In genomic region chr10:115323295-115323694, GRCm38 (mm10) we compare ENCODE assay signal across 9 mouse cellular contexts. TPM values are rescaled to one million over a fixed set of nuclear protein-coding genes. Genes with fewer than 3 reads are reported as not detected.
DNase-seq lines count a peak whose midpoint lies in the region; ATAC-seq and TF ChIP-seq lines count a peak whose summit lies in the region.
"Had no signal": no experiment of that assay in that cellular context is flagged by ENCODE, and none has a peak within 500 bp of the region (broad histone marks: within the 10 kb centered on the region; RNA-seq: fewer than 3 reads in every experiment).

No protein-coding gene starts in this region.

- no peaks in the 10 kb centered on the region for H3K4me1 ChIP-seq in hindbrain, embryonic 10.5 days (replicated peaks)
- H3K4me1 ChIP-seq in hindbrain, embryonic 12.5 days: no peaks in the 10 kb centered on the region
- no peaks in the 10 kb centered on the region; the same call in 1 of the 2 replicates for H3K4me1 ChIP-seq in bone marrow, adult 2 months (ENCODE audit: control insufficient read depth, insufficient read depth, low read length)
- no peaks in the 10 kb centered on the region for H3K4me1 ChIP-seq in embryonic facial prominence, embryonic 14.5 days (ENCODE audit: control insufficient read depth, insufficient read depth, low read length)

- no peaks in the 10 kb centered on the region for H3K36me3 ChIP-seq in hindbrain, embryonic 10.5 days
- no peaks in the 10 kb centered on the region for H3K36me3 ChIP-seq in hindbrain, embryonic 12.5 days
- no peaks in the 10 kb centered on the region for H3K36me3 ChIP-seq in embryonic facial prominence, embryonic 14.5 days (ENCODE audit: control insufficient read depth, insufficient read depth, low read length)

- no peak for ATAC-seq in hindbrain, embryonic 12.5 days (ENCODE audit: low FRiP score)
- ATAC-seq in embryonic facial prominence, embryonic 14.5 days (ENCODE audit: low read depth): no peak

- no peak for TF ChIP-seq POLR2A in bone marrow, adult 2 months (IDR thresholded peaks at IDR 0.05; ENCODE audit: borderline replicate concordance, control insufficient read depth, low read depth, low read length)

- TF ChIP-seq CTCF in bone marrow, adult 2 months (IDR thresholded peaks at IDR 0.05; ENCODE audit: control insufficient read depth, insufficient read depth, low read length): peak; percentile 83

- H3K4me3 ChIP-seq in hindbrain, embryonic 10.5 days: no peak overlapping the region
- no peak overlapping the region for H3K4me3 ChIP-seq in hindbrain, embryonic 12.5 days
- no peak overlapping the region for H3K4me3 ChIP-seq in bone marrow, adult 2 months (replicated peaks; ENCODE audit: control insufficient read depth, low read depth, low read length)
- no peak overlapping the region for H3K4me3 ChIP-seq in embryonic facial prominence, embryonic 14.5 days (ENCODE audit: low read depth, low read length)
- H3K4me3 ChIP-seq: megakaryocyte, embryonic 14.5 days had no signal

- peak; percentile 62 for DNase-seq in hindbrain, embryonic 10.5 days (ENCODE audit: low spot score)
- DNase-seq in embryonic facial prominence, embryonic 14.5 days (ENCODE audit: low spot score): peak; percentile 74
- DNase-seq in heart, postnatal 14 days: peak; percentile 78 to 81
- DNase-seq in layer of hippocampus, postnatal 10 days (ENCODE audit: low spot score in 2 of 2): peak; percentile 75 to 81
- peak; percentile 73 for DNase-seq in mesoderm, embryonic 11.5 days (ENCODE audit: low read depth, low spot score)
- DNase-seq in spleen, postnatal 10 days (ENCODE audit: low spot score in 2 of 2): peak; percentile 48 to 77

- no peak overlapping the region for H3K9ac ChIP-seq in hindbrain, embryonic 12.5 days
- no peak overlapping the region for H3K9ac ChIP-seq in embryonic facial prominence, embryonic 14.5 days (ENCODE audit: low read depth, low read length)

- H3K9me3 ChIP-seq in hindbrain, embryonic 10.5 days: no peaks in the 10 kb centered on the region
- no peaks in the 10 kb centered on the region for H3K9me3 ChIP-seq in hindbrain, embryonic 12.5 days (replicated peaks)
- H3K9me3 ChIP-seq in embryonic facial prominence, embryonic 14.5 days (ENCODE audit: control insufficient read depth, low read length): no peaks in the 10 kb centered on the region
- H3K9me3 ChIP-seq: megakaryocyte, embryonic 14.5 days had no signal

- H3K27ac ChIP-seq in hindbrain, embryonic 10.5 days: no peak overlapping the region
- H3K27ac ChIP-seq in hindbrain, embryonic 12.5 days: no peak overlapping the region
- no peak overlapping the region for H3K27ac ChIP-seq in bone marrow, adult 2 months (ENCODE audit: control insufficient read depth, insufficient read depth, low read depth, low read length, poor library complexity)
- no peak overlapping the region for H3K27ac ChIP-seq in embryonic facial prominence, embryonic 14.5 days (replicated peaks; ENCODE audit: low read depth, low read length)

- no peaks in the 10 kb centered on the region for H3K27me3 ChIP-seq in hindbrain, embryonic 10.5 days (ENCODE audit: insufficient read depth, poor library complexity, severe bottlenecking)
- no peaks in the 10 kb centered on the region for H3K27me3 ChIP-seq in hindbrain, embryonic 12.5 days
- no peaks in the 10 kb centered on the region for H3K27me3 ChIP-seq in embryonic facial prominence, embryonic 14.5 days (replicated peaks; ENCODE audit: control insufficient read depth, insufficient read depth, low read length)

- intact Hi-C loops in heart, postnatal 14 days (cut with DNase I): loop anchor here (2.0 to 5.0 kb wide), 2 partner anchors 294 to 874 kb away; no protein-coding TSS in a partner anchor

- H3K4me2 ChIP-seq in hindbrain, embryonic 12.5 days (replicated peaks): no peak overlapping the region
- H3K4me2 ChIP-seq in embryonic facial prominence, embryonic 14.5 days (ENCODE audit: low read depth, low read length): no peak overlapping the region

- WGBS in hindbrain, embryonic 10.5 days: 14% methylated on average over 6 of the region's 6 CpGs
- WGBS in hindbrain, embryonic 12.5 days: 12% methylated on average over 6 of the region's 6 CpGs
- WGBS in bone marrow, adult 2 months: 10% methylated on average over 6 of the region's 6 CpGs
- 10% methylated on average over 6 of the region's 6 CpGs for WGBS in embryonic facial prominence, embryonic 14.5 days

RNA-seq across cellular contexts. Expression of gene Rab21, which starts 7.9 kb away (rescaled TPM):
- 3.4 and 3.8 TPM in 2 replicates for polyA plus RNA-seq in hindbrain, embryonic 10.5 days (2016; fragmentation: Nextera tagmentation; extraction: Ambion mirVana)
- polyA plus RNA-seq in hindbrain, embryonic 12.5 days (2016; fragmentation: Nextera tagmentation; extraction: Ambion mirVana): 6.8 and 8.0 TPM in 2 replicates
- 16.9 and 21.2 TPM in 2 replicates for polyA plus RNA-seq in bone marrow, adult 2 months (2011; ENCODE audit: insufficient read depth, insufficient read length, low replicate concordance, missing spikeins)
- 7.1 and 9.4 TPM in 2 replicates for polyA plus RNA-seq in embryonic facial prominence, embryonic 14.5 days (2014; fragmentation: Nextera tagmentation; extraction: Ambion mirVana)
- total RNA-seq in heart, postnatal 14 days (2021): 10 to 100 TPM; 66.8 to 68.4 TPM
- 10 to 100 TPM; 49.2 to 51.0 TPM for total RNA-seq in layer of hippocampus, postnatal 10 days (2021)

RNA-seq across cellular contexts. Expression of gene Tmem19, which starts 39.0 kb away (rescaled TPM):
- 33.9 and 35.8 TPM in 2 replicates for polyA plus RNA-seq in hindbrain, embryonic 10.5 days (2016; fragmentation: Nextera tagmentation; extraction: Ambion mirVana)
- polyA plus RNA-seq in hindbrain, embryonic 12.5 days (2016; fragmentation: Nextera tagmentation; extraction: Ambion mirVana): 41.9 and 44.6 TPM in 2 replicates
- polyA plus RNA-seq in bone marrow, adult 2 months (2011; ENCODE audit: insufficient read depth, insufficient read length, low replicate concordance, missing spikeins): 7.5 and 12.2 TPM in 2 replicates
- 29.3 and 36.2 TPM in 2 replicates for polyA plus RNA-seq in embryonic facial prominence, embryonic 14.5 days (2014; fragmentation: Nextera tagmentation; extraction: Ambion mirVana)
- 10 to 100 TPM; 14.9 to 17.7 TPM for total RNA-seq in heart, postnatal 14 days (2021)
- 10 to 100 TPM; 49.8 to 52.0 TPM for total RNA-seq in layer of hippocampus, postnatal 10 days (2021)
